Mouse (Mus musculus) adrenal gland, postnatal 36 days (tissue): Measurements from ENCODE around the gene Prpf8. TPM values are rescaled to one million over a fixed set of nuclear protein-coding genes. Genes with fewer than 3 reads are reported as not detected.
A peak's percentile ranks its signal among the peaks of the same experiment; 100 is the strongest.

ENCODE experiments used
- DNase-seq, 2 experiments: peaks; one replicate each; pipeline ENCODE4 v3.0.0; 2021; ENCODE audit warnings: mixed read lengths in 1 of 2
- total RNA-seq, 2 experiments: library from RNA; stranded (reverse); gene quantifications; 2 replicates each; pipeline ENCODE4 v1.2.3; 2021

The Prpf8 gene
- total RNA-seq, 2 experiments from 2014 or later = 146 to 161 TPM

DNA sequence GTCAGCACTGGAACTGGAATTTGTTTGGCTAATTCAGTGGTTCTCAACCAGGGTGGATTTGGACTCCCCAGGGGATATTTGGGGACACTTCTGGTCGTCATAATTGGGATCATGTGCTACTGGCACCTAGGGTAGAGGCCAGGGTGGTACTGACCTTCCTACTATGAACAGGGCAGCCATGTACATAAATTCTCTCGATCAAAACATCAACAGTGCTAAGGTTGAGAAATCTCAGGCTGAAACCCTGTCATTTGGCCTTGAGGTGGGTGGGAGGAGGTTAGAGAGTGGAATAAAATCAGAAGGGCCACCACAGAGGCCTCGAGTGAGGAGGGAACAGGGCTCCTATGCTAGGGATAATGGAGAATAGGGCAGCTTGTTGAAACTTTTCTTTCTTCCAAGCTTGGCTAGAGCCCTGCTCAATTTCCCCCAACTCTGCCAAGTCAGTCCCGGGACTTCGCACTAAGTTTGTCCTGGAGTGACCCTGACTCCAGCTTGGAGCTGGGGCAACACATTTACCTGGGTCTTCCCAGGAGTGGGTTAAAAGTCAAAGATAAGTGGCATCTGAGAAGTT lies 27.4 kb upstream of the Prpf8 start:
- DNase-seq = peak; percentile 51 to 54

- DNase-seq = no peak
Measured at GRCm38 (mm10) chr11:75459751-75460102, 26.9 kb upstream of the Prpf8 start.

DNA sequence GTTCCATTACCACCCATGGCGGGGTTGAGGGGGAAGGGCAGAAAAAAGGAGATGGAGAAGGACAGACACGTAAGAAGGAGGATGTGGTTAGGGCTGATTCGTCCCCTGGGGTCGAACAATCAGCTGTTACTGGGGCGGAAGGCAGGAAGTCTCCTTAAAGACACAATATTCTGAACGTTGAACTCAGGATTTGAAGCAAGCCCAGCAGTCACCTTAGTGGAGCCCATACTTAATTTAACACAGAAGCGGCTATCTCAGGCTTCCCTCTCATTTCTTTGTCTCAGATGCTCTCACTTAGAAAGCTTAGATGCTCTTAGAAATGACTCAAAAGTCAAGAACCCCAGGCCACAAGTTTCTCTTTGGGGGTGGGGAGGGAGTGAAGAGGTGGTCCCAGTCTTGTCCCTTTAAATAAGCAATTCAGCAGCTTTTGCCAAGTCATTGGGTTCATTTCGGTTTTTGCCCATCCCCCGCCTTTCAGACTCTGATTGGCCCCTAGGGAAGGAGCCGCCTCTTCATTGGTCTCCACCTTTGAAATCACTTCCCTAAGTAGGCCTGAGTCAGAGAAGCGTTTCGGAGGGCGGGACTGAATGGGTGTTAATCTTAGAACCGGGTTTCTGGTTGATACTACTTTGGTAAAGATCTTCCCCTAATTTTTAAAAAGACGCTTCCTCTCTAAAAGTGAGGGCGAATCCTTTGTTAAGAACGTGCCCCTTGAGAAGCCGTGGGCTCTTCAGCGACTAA lies 26.3 kb upstream of the Prpf8 start:
- DNase-seq = peak; percentile 92 to 93

- peak; percentile 99 to 100 for DNase-seq
Measured at GRCm38 (mm10) chr11:75460844-75461742, 25.5 kb upstream of the Prpf8 start, which contains the start of gene Tlcd2. TSS of gene Tlcd2 (plus strand) at chr11:75461715.

GRCm38 (mm10) chr11:75461743-75462252 lies 24.8 kb upstream of the Prpf8 start:
- DNase-seq = no peak

DNA sequence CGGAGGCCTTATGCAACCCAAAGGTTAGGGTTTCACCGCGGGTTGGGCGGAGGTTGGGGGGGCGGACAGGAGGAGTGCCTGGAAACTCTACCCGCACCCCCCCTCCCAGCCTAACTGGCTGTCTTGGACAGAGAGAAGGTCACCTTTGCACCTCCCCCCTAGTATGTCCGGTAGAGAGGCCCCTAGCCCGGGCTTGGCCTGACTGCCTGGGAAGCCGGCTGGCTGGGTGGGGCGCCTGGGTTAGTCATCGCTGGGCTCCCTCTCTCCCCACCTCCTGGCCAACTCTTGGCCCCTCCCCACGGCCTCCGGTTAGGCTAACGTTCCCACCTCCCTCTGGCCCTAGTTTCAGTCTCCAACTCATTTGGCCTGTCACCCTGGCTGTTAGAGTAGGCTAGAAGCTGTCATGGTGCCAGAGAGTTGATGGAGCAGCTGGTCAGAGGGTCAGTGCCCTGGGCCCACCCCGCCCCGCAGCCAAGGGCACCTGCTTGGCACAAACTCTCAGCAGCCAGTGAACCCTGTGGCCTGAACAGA lies 24.3 kb upstream of the Prpf8 start:
- peak; percentile 94 to 95 for DNase-seq

DNA sequence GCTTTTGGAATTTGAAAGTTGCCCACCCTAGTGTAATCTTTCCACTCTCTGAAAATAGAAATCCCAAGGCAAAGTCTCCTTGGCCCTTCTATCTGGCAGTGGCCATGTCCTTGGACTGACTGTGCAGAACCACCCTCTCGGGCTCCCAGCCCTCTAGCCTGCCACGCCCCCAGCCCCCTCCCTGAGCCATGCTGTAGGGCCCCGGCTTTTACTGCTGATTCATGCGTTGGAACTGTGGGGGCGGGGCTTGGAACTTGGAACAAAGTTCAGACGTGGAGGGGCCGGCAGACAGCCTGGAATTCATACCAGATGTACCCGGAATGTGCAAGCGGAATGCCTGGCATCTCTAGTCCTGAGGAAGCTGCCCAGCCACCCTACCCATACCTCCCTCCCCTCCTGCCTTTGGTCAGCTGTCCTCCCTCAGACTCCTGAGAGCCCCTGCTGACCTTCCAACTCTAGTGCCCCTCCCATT lies 23.7 kb upstream of the Prpf8 start:
- peak; percentile 98 to 99 for DNase-seq

DNA sequence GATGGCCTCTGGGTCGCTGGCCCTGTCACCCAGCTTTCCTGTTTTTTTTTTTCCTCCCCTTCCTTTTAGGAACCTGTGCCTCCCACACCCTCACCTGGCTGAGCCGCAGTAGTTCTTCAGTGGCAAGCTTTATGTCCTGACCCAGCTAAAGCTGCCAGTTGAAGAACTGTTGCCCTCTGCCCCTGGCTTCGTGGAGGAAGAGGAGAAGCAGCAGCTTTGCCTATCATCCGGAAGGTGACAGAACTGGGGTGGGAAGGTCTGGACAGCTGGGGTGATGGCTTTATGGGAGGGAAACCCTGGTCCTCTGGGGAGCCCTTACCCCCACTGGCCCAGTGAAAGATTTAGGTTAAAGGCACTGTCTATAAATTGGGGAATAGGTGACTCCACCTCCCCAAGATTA lies 23.0 kb upstream of the Prpf8 start:
- DNase-seq = no peak

DNA sequence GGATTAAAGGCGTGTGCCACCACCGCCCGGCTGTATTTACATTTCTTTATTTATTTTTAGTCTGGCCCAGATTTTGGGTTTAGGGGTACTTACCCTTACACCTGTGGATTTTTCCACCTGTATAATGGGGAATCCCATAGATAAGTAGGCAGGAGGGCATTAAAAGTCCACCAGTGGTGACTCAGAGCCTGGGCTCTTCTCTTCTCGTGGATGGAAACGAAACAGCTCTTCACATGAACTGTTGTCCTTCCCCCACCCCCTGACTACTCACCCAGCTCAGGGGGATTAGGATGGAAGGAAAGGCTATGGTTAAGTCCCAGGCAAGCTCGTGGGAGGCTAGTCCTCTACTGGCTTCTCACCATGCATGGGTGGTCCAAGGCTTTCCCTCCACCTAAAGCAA lies 22.2 kb upstream of the Prpf8 start:
- DNase-seq = no peak

DNA sequence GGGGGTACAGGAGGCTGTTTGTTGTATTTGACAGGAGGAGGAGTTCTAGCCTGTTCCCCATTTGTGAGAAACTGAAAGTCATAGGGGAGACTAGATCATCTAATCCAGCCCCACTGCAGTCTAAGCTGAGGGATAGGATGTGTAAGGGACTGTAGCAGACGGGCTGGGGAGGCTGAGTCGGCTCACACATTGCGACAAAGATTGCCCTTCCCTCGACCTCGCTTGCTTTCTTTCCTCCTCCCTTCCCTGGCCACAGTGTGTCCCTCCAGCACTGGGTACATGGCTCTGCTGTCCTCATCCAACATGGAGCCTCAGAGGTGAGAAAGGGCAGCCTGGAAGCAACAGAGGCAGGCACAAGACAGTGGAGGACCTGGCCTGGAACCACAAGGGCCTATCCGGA lies 21.6 kb upstream of the Prpf8 start:
- no peak for DNase-seq

DNA sequence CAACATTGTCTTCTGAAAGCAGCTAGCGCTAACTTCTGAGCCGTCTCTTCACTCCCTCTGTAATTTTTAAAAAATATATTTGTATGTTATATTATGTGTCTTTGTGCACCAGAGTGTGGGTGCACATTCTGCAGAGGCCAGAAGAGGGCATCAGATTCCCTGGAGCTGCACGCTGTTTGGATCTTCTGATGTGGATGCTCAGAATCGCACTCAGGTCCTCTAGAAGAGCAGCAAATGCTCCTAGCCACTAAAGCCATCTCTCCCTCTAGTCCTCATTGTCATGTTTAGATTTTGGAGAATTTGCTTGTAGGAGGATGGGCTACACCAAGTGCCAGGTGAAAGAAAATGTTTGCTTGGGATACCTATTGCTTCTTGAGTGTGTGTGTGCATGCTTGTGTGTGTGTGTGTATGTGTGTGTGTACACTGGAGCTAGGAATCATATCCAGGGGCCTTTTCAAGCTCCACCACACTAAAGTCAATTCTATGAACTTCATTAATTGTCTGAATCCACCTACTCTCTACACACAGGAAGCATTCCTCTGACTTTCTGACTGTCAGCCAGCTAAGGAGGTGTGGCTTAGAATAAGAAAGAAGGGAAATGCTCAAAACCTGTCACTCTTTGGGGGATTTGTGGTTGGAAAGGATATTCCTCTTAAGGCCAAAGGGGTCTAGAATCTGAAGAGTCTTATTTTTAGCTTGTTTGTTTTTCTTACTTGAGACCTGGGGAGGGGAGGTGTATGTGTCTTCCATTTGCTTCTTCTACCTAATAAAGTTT lies 19.7 kb upstream of the Prpf8 start:
- DNase-seq = no peak

DNA sequence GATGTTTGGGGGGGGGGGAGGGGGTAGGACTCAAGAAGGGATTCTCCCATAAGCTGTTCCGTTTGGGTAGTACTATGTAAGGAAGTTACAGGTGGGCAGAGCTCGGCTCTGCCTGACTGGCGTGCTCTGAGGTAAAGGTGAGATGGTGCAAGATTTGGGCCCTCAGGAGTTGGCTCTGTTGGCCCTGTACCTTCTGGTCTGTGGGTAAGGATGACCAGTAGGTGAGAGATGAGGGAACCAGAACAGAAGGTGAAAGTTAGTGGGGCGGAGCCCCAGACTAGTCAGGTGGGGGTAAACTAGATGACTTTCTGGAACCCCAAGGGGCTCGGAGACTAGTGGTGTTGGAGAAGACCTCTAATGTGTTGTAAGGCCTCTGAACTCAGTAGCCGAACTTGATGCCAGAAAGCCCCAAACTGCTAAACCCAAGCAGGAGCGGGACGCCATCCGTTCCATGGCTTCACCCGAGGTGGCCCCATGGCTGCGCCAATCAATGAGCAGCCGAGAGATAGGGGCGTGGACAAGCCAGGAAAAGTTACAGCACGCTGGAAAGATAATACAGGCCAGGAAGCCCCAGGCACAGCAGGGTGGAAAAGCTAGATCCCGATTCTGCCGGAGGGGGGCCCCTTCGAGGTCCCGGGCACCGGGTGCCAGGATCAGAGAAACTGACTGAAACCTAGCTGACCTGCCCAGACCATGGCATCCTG lies 19.0 kb upstream of the Prpf8 start:
- DNase-seq = peak; percentile 87

GRCm38 (mm10) chr11:75468410-75468809 lies 18.2 kb upstream of the Prpf8 start:
- DNase-seq = no peak

DNA sequence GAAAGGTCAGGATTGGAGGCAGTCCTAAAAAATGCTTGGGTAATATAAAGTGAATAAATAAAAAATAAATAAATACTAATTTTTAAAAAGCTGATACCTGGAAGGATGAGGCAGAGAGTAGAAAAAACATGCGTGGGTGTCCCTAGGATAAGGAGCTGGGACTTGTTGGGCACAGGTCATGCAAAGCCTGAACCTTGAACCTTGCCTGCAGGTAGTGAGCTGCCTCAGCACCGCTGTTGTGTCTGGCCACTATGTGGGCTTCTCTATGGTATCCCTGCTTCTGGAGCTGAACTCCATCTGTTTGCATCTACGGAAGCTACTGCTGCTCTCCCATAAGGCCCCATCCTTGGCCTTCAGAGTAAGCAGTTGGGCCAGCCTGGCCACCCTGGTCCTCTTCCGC lies 17.4 kb upstream of the Prpf8 start:
- no peak for DNase-seq

- no peak for DNase-seq
Measured at GRCm38 (mm10) chr11:75470675-75471074, 15.9 kb upstream of the Prpf8 start.

DNA sequence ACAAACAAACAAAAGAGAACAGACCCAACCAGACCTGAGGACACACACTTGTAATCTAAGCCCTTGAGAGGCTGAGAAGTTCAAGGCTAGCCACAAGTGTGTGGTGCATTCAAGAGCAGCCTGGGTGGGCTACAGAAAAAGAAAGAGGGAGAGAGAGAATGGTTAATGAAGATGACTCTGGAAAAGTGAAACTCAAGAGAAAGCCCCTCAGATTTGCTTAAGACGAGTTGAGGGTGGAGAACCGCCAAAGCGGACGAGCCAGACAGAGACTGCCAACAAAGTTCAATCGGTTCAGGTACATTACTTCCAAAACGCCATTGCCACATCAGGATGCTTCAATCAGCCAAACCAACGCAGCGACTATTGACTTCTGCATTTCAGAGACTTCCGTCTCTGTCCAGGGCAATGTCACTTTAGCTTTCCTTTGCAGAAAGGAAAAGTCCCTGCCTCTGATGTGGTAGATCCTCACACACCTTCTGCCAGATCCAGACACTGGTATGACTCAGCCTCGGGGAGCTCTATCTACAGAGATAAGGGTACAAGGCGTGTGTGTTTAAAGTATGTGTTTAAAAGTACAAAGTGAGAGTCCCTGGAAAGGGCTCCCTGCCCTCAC lies 14.0 kb upstream of the Prpf8 start:
- no peak for DNase-seq

GRCm38 (mm10) chr11:75473376-75473775 lies 13.2 kb upstream of the Prpf8 start:
- DNase-seq = no peak

- no peak for DNase-seq
Measured at GRCm38 (mm10) chr11:75486192-75486591, 424 bp upstream of the Prpf8 start.

DNA sequence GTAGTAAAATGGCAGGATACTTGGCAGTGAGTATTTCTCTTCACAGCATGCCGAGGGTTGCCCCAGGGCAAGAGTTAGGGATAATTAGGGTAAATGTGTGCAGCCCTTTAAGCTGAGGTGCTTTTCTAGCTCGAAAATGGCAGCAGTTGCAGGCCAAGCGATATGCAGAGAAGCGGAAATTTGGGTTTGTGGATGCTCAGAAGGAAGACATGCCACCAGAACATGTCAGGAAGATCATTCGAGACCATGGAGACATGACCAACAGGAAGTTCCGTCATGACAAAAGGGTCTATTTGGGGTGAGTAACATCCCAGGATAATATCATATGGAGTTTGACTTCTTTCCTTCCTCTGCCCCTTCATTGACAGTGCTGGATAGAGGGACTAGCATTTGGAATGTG lies 880 bp downstream of the Prpf8 start:
- DNase-seq = no peak

DNA sequence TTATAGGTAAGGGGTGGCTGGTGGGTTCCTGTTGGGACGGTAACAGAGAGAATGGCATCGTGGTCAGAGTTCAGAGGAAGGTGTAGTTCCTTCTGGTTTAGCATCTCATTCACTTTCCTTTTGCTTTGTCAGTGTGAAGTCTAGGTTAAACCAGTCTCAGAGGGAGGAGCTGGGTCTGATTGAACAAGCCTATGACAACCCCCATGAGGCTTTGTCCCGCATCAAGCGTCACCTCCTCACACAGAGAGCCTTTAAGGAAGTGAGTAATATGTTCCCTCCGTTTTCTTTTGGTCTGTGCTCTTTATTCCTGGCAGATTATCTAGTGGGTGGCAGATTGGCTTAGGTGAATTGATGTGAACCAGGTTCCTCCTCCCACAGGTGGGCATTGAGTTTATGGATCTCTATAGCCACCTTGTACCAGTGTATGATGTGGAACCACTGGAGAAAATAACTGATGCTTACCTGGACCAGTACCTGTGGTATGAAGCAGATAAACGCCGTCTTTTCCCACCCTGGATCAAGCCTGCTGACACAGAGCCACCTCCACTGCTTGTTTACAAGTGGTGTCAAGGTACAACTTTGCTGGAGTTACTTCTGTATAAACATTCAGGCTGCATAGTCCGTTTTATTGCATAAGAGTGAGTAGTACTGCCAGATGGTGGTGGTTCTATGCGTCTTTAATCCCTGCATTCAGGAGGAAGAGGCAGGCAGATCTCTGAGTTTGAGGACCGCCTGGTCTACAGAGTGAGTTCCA lies 7.9 kb downstream of the Prpf8 start:
- DNase-seq = no peak
